Mouse (Mus musculus) forebrain, embryonic 11.5 days (tissue): Measurements from ENCODE around the gene Iqck. TPM values are rescaled to one million over a fixed set of nuclear protein-coding genes. Genes with fewer than 3 reads are reported as not detected.

ENCODE experiments used
- ATAC-seq: fragments of 200-750 bp; cut with Nextera tagmentation; replicated peaks from 2 replicates; pipeline ENCODE4 v1.8.0; 2017; ENCODE audit warnings: moderate TSS enrichment; ENCODE audit not compliant: low FRiP score
- DNase-seq: peaks from one replicate; pipeline ENCODE4 v3.0.0-alpha.2; 2017; ENCODE audit warnings: low spot score
- H3K27ac ChIP-seq: fragments of 300-500 bp; sonication (generic); 2 replicates; pipeline ENCODE4 v1.5.1; 2014; ENCODE audit warnings: low read depth, low read length
- H3K27me3 ChIP-seq: fragments of 300-500 bp; sonication (generic); 2 replicates; pipeline ENCODE4 v1.6.1; 2014; ENCODE audit warnings: mild to moderate bottlenecking, low read length, mixed read lengths; ENCODE audit not compliant: control insufficient read depth, insufficient read depth
- H3K36me3 ChIP-seq: fragments of 300-500 bp; sonication (generic); 2 replicates; pipeline ENCODE4 v1.6.1; 2014; ENCODE audit warnings: mild to moderate bottlenecking, low read length, moderate library complexity, mixed read lengths; ENCODE audit not compliant: control insufficient read depth, insufficient read depth
- H3K4me1 ChIP-seq: fragments of 300-500 bp; sonication (generic); replicated peaks from 2 replicates; pipeline ENCODE4 v1.6.1; 2014; ENCODE audit warnings: low read length, mixed read lengths; ENCODE audit not compliant: control insufficient read depth, insufficient read depth
- H3K4me2 ChIP-seq: fragments of 300-500 bp; sonication (generic); 2 replicates; pipeline ENCODE4 v1.6.1; 2014; ENCODE audit warnings: low read depth, mild to moderate bottlenecking, low read length, moderate library complexity, mixed read lengths; ENCODE audit not compliant: severe bottlenecking
- H3K4me3 ChIP-seq: fragments of 300-500 bp; sonication (generic); 2 replicates; pipeline ENCODE4 v1.5.1; 2014; ENCODE audit warnings: low read depth, low read length
- H3K9ac ChIP-seq: fragments of 300-500 bp; sonication (generic); 2 replicates; pipeline ENCODE4 v1.6.1; 2014; ENCODE audit warnings: low read length
- H3K9me3 ChIP-seq: fragments of 300-500 bp; sonication (generic); 2 replicates; pipeline ENCODE4 v1.6.1; 2016; ENCODE audit warnings: low read length, mixed read lengths; ENCODE audit not compliant: control insufficient read depth
- WGBS: fragments of 180-500 bp; shearing (Covaris S2); extraction: QIAGEN DNeasy Blood & Tissue Kit; methylation state at CpG from one replicate; pipeline ENCODE4 v1.1.7; 2014; 5-methylcytosine and 5-hydroxymethylcytosine counted together
- polyA plus RNA-seq: library from polyadenylated mRNA; unstranded; fragments of >200 nt; fragmentation: Nextera tagmentation; extraction: Ambion mirVana; gene quantifications from 2 replicates; pipeline ENCODE4 v1.2.1, GENCODE M21; 2014

Gene Iqck
- polyA plus RNA-seq, 1 experiment from 2014 or later, result 2.8 TPM

DNA sequence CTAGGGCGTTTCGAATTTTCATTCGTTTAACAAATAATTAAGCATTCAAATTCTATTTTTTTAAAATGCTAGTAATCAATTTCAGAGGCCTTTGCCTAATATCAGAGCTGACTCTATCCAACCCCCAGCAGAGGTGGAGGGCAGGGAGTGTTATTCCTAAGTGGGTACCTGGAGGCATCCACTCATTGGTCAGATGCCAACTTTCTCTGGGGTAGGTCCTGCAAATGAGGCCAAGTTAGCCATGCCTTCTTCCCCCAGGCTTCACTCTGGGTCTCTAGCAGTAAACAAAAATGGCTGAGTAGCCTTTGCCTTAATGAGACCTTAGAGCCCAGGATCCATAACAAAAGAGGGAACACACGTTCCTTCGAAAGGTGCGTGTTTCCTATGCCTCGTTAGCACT is 123.6 kb downstream of the Iqck start:
- Histone ChIP-seq H3K27me3 (no peaks in the 10 kb centered on the region), H3K9me3 (no peaks in the 10 kb centered on the region), H3K4me3 (no peak overlapping the region), H3K9ac (no peak overlapping the region), H3K36me3 (peaks cover 8% of the 10 kb centered on the region; the same call in 1 of the 2 replicates), H3K27ac (no peak overlapping the region), H3K4me2 (no peak overlapping the region), H3K4me1 (peaks cover 11% of the 10 kb centered on the region; the same call in 1 of the 2 replicates)
- ATAC-seq (no peak), DNase-seq (no peak)
- 80% methylated on average over 7 of the region's 7 CpGs for WGBS

DNA sequence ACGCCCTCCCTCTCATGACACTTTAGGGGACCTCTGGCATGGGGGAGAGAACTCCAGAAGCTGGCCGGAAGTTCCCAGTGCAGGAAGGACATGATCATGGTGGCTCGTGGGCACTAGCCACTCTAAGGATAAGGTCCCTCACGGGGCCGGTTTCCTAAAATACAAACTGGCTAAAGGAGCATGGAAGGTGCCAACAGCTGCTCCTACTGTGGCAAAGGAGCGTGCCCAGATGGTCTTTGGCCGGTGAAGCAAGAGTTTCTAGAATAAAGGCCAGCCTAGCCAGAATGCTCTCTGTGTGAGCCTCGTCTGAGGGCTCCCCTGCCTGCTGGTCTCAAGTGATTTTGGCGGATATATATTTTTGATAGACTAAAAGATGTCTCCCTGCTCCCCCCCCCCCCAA is 124.2 kb downstream of the Iqck start:
- no peak overlapping the region for H3K4me2 ChIP-seq
- H3K9ac ChIP-seq, result no peak overlapping the region
- no peaks in the 10 kb centered on the region for H3K27me3 ChIP-seq
- ATAC-seq (no peak), DNase-seq (no peak)
- WGBS, result 91% methylated on average over 9 of the region's 9 CpGs
- H3K4me3 ChIP-seq, result no peak overlapping the region
- no peaks in the 10 kb centered on the region for H3K9me3 ChIP-seq
- H3K4me1 ChIP-seq, result peaks cover 11% of the 10 kb centered on the region; the same call in 1 of the 2 replicates
- H3K27ac ChIP-seq, result no peak overlapping the region
- peaks cover 5% of the 10 kb centered on the region; the same call in 1 of the 2 replicates for H3K36me3 ChIP-seq

DNA sequence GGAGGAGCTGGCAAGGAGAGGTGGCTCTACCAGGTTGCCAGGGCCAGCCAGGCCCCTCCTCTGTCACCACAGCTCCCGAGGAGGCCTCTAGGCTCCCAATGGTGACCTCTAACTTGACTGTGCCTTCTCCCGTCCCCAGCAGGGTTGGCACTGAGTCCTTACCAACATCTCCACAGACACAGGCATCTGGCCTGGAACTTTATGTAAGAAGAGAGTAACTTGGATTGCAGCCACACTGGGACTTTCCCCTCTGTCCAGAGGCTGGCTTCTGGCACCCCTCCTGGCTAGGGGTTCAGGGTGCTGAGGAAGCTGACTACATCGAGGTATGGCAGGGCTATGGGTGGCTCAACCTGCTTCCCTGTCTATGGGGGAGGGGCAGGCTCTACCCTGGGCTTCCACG is 125.8 kb downstream of the Iqck start:
- Histone ChIP-seq H3K27ac (no peak overlapping the region), H3K9me3 (no peaks in the 10 kb centered on the region), H3K4me1 (peaks cover 9% of the 10 kb centered on the region; the same call in 1 of the 2 replicates), H3K4me3 (no peak overlapping the region), H3K9ac (no peak overlapping the region), H3K27me3 (no peaks in the 10 kb centered on the region), H3K4me2 (no peak overlapping the region), H3K36me3 (peaks cover 5% of the 10 kb centered on the region; the same call in 1 of the 2 replicates)
- WGBS, result 79% methylated on average over 4 of the region's 4 CpGs
- ATAC-seq (no peak), DNase-seq (no peak)

DNA sequence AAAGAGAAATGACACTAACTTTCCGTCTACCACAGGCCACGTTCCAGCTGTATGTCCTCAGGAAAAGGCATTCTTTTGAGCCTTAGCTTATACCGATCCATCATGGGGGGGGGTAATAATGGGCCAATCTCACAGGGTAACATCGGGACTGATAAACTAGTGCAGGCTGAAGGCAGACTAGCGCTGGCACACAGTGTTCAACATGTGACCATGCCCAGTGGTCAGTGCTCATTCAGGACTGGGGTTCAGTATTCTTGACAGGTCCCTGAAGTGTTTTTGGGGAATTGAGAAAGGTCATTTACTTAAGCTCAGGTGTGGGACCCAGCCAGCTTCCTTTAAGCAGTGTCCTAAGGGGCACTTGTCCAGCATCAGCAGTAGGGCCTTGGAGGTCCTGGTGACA is 126.3 kb downstream of the Iqck start:
- WGBS, result 92% methylated on average over 5 of the region's 5 CpGs

DNA sequence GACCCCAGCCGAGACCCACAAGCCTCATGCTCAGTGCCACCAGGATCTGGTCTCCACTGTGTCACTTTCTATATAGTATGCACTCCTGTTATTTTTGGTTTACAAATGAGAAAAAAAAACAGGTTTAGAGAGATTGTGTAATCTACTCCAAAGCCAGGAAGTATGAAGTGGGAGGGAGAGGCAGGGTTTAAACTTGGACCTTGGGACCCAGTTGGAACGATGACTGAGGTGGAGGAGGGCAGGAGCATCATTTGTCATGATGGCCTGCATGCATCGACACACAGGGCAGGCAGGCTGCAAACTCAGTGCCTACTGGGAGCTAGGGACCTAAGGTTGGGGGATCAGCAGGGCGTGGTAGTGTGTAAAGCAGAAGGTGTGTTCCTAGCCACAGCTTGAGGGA is 127.0 kb downstream of the Iqck start:
- Histone ChIP-seq H3K4me3 (no peak overlapping the region), H3K4me1 (0 out of 2 replicates have a peak, but pooled peaks cover 2% of the 10 kb centered on the region), H3K4me2 (no peak overlapping the region), H3K27me3 (no peaks in the 10 kb centered on the region), H3K36me3 (peaks cover 5% of the 10 kb centered on the region; the same call in 1 of the 2 replicates), H3K9me3 (no peaks in the 10 kb centered on the region), H3K27ac (no peak overlapping the region), H3K9ac (no peak overlapping the region)
- 88% methylated on average over 4 of the region's 4 CpGs for WGBS
- no peak for DNase-seq
- ATAC-seq, result no peak

More for the DNA sequence above, 126.3 kb downstream of the Iqck start:
- H3K4me2 ChIP-seq, result no peak overlapping the region
- H3K4me1 ChIP-seq, result peaks cover 5% of the 10 kb centered on the region; the same call in 1 of the 2 replicates
- ATAC-seq (no peak), DNase-seq (no peak)
- H3K9ac ChIP-seq, result no peak overlapping the region
- H3K9me3 ChIP-seq, result no peaks in the 10 kb centered on the region
- no peaks in the 10 kb centered on the region for H3K27me3 ChIP-seq
- no peak overlapping the region for H3K27ac ChIP-seq
- peaks cover 5% of the 10 kb centered on the region; the same call in 1 of the 2 replicates for H3K36me3 ChIP-seq
- no peak overlapping the region for H3K4me3 ChIP-seq

- no peak for ATAC-seq
- DNase-seq, result no peak
- WGBS, result 94% methylated on average over 19 of the region's 19 CpGs
- H3K27me3 ChIP-seq, result no peaks in the 10 kb centered on the region
- peaks cover 2% of the 10 kb centered on the region; the same call in 1 of the 2 replicates for H3K36me3 ChIP-seq
- no peak overlapping the region for H3K4me3 ChIP-seq
- no peaks in the 10 kb centered on the region for H3K9me3 ChIP-seq
- no peak overlapping the region for H3K9ac ChIP-seq
- 0 out of 2 replicates have a peak, but pooled peaks cover 2% of the 10 kb centered on the region for H3K4me1 ChIP-seq
- no peak overlapping the region for H3K27ac ChIP-seq
- no peak overlapping the region for H3K4me2 ChIP-seq
Observed at GRCm38 (mm10) chr7:118983961-118984360, 128.4 kb downstream of the Iqck start.

- Histone ChIP-seq H3K9me3 (no peaks in the 10 kb centered on the region), H3K36me3 (peaks cover 2% of the 10 kb centered on the region; the same call in 1 of the 2 replicates), H3K4me1 (peaks cover 6% of the 10 kb centered on the region; the same call in 1 of the 2 replicates), H3K27ac (no peak overlapping the region), H3K4me2 (no peak overlapping the region), H3K9ac (no peak overlapping the region), H3K4me3 (no peak overlapping the region), H3K27me3 (no peaks in the 10 kb centered on the region)
- DNase-seq (no peak), ATAC-seq (no peak)
- WGBS, result 78% methylated on average over 4 of the region's 4 CpGs
Observed at GRCm38 (mm10) chr7:118985786-118986185, 130.2 kb downstream of the Iqck start.

- no peaks in the 10 kb centered on the region for H3K27me3 ChIP-seq
- H3K9ac ChIP-seq, result no peak overlapping the region
- H3K27ac ChIP-seq, result no peak overlapping the region
- ATAC-seq (no peak), DNase-seq (no peak)
- H3K9me3 ChIP-seq, result no peaks in the 10 kb centered on the region
- H3K4me3 ChIP-seq, result no peak overlapping the region
- H3K4me2 ChIP-seq, result no peak overlapping the region
- peaks cover 5% of the 10 kb centered on the region for H3K4me1 ChIP-seq
- WGBS, result 82% methylated on average over 4 of the region's 4 CpGs
- peaks cover 2% of the 10 kb centered on the region; the same call in 1 of the 2 replicates for H3K36me3 ChIP-seq
Observed at GRCm38 (mm10) chr7:118986369-118986768, 130.8 kb downstream of the Iqck start.

DNA sequence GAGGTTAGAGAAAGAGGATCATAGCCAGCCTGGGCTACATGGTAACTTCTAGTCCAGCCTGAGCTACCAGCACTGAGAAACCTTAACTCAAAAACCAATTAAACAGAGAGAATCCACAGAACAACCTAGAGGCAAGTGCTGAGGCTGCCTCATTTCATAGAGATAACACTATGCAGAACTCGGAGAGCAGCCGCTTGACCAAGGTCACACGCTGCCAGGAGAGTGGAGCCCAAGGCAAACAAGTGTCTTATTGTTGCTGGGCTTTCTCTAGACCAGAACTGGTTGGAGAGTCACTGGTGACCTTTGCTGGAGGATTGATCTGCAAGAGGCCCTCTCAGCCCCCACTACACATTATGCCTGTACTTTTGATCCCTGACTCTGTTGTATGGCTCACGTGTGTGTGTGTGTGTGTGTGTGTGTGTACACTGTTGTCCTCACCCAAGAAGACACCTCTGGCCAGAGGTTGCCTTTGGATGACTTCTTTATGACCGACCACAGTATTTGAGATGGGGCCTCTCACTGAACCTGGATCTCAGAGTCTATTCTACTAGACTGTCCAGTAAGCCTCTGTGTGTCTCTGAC is 133.8 kb downstream of the Iqck start:
- no peak overlapping the region for H3K9ac ChIP-seq
- no peak for ATAC-seq
- 84% methylated on average over 5 of the region's 5 CpGs for WGBS

More for the DNA sequence above, 133.8 kb downstream of the Iqck start:
- Histone ChIP-seq H3K4me2 (no peak overlapping the region), H3K4me1 (peaks cover 19% of the 10 kb centered on the region), H3K27me3 (no peaks in the 10 kb centered on the region), H3K4me3 (no peak overlapping the region), H3K27ac (no peak overlapping the region), H3K9me3 (no peaks in the 10 kb centered on the region), H3K36me3 (no peaks in the 10 kb centered on the region)
- DNase-seq, result no peak
